Mouse (Mus musculus) lung, postnatal 4 days (tissue): ENCODE results near the gene Dnah2.
A peak's percentile ranks its signal among the peaks of the same experiment; 100 is the strongest.

Source experiments
- DNase-seq, 2 experiments: peaks; one replicate each; pipeline ENCODE4 v3.0.0; 2021

Gene Dnah2

GRCm38 (mm10) chr11:69461568-69461967 is 87.3 kb downstream of the Dnah2 start:
- no peak for DNase-seq

GRCm38 (mm10) chr11:69459883-69460282 is 89.0 kb downstream of the Dnah2 start:
- peak in 1 of 2 experiments; percentile 68 for DNase-seq

GRCm38 (mm10) chr11:69457006-69457579 is 91.8 kb downstream of the Dnah2 start:
- DNase-seq, result peak in 1 of 2 experiments; percentile 56

GRCm38 (mm10) chr11:69452114-69452867 is 96.6 kb downstream of the Dnah2 start:
- DNase-seq, result peak; percentile 55 to 56

- DNase-seq, result no peak
Observed at GRCm38 (mm10) chr11:69447299-69447698, 101.6 kb downstream of the Dnah2 start.

- peak; percentile 67 to 77 for DNase-seq
Observed at GRCm38 (mm10) chr11:69443328-69443727, 105.6 kb downstream of the Dnah2 start.

- no peak for DNase-seq
Observed at GRCm38 (mm10) chr11:69437291-69437690, 111.6 kb downstream of the Dnah2 start.

GRCm38 (mm10) chr11:69433189-69433588 is 115.7 kb downstream of the Dnah2 start:
- no peak for DNase-seq

- peak in 1 of 2 experiments; percentile 49 for DNase-seq
Observed at GRCm38 (mm10) chr11:69432640-69432982, 116.3 kb downstream of the Dnah2 start.

GRCm38 (mm10) chr11:69431829-69432639 is 116.9 kb downstream of the Dnah2 start:
- DNase-seq, result peak; percentile 76 to 85

- no peak for DNase-seq
Observed at GRCm38 (mm10) chr11:69430631-69431030, 118.3 kb downstream of the Dnah2 start.

GRCm38 (mm10) chr11:69429313-69429712 is 119.6 kb downstream of the Dnah2 start:
- no peak for DNase-seq

- DNase-seq, result peak; percentile 77 to 83
Observed at GRCm38 (mm10) chr11:69428751-69429150, 120.2 kb downstream of the Dnah2 start.

GRCm38 (mm10) chr11:69426246-69426645 is 122.7 kb downstream of the Dnah2 start:
- DNase-seq, result no peak

GRCm38 (mm10) chr11:69423885-69424284 is 125.0 kb downstream of the Dnah2 start:
- DNase-seq, result no peak

GRCm38 (mm10) chr11:69422842-69423241 is 126.1 kb downstream of the Dnah2 start:
- DNase-seq, result no peak

- DNase-seq, result no peak
Observed at GRCm38 (mm10) chr11:69421131-69421977, 127.6 kb downstream of the Dnah2 start.

- no peak for DNase-seq
Observed at GRCm38 (mm10) chr11:69420554-69421000, 128.3 kb downstream of the Dnah2 start.

GRCm38 (mm10) chr11:69419813-69420553 is 128.9 kb downstream of the Dnah2 start:
- peak; percentile 72 to 74 for DNase-seq

- DNase-seq, result peak; percentile 60 to 71
Observed at GRCm38 (mm10) chr11:69419443-69419812, 129.5 kb downstream of the Dnah2 start.

GRCm38 (mm10) chr11:69418481-69419442 is 130.1 kb downstream of the Dnah2 start:
- peak; percentile 94 to 97 for DNase-seq
